Mouse (Mus musculus) neural tube, embryonic 15.5 days (tissue): Measurements from ENCODE around the gene Mfap1a. TPM values are rescaled to one million over a fixed set of nuclear protein-coding genes. Genes with fewer than 3 reads are reported as not detected.
"Not testable (repeated sequence)": the region's sequence is repeated elsewhere in the genome, so short reads cannot be mapped to it uniquely, and the experiment has no call there.

Experiments used
- ATAC-seq: fragments of 200-750 bp; cut with Nextera tagmentation; 2 replicates; pipeline ENCODE4 v1.8.0; 2017; ENCODE audit warnings: mild to moderate bottlenecking, moderate TSS enrichment, moderate library complexity; ENCODE audit not compliant: low FRiP score
- H3K27ac ChIP-seq: fragments of 300-500 bp; sonication (generic); replicated peaks from 2 replicates; pipeline ENCODE4 v1.5.1; 2015; ENCODE audit warnings: mild to moderate bottlenecking, inconsistent platforms
- H3K27me3 ChIP-seq: fragments of 300-500 bp; sonication (generic); replicated peaks from 2 replicates; pipeline ENCODE4 v1.6.1; 2015; ENCODE audit warnings: inconsistent platforms
- H3K36me3 ChIP-seq: fragments of 300-500 bp; sonication (generic); 2 replicates; pipeline ENCODE4 v1.6.1; 2015; ENCODE audit warnings: inconsistent platforms
- H3K4me1 ChIP-seq: fragments of 300-500 bp; sonication (generic); 2 replicates; pipeline ENCODE4 v1.6.1; 2015; ENCODE audit warnings: inconsistent platforms
- H3K4me2 ChIP-seq: fragments of 300-500 bp; sonication (generic); 2 replicates; pipeline ENCODE4 v1.6.1; 2015; ENCODE audit warnings: inconsistent platforms, mild to moderate bottlenecking, moderate library complexity
- H3K4me3 ChIP-seq: fragments of 300-500 bp; sonication (generic); replicated peaks from 2 replicates; pipeline ENCODE4 v1.5.1; 2015; ENCODE audit warnings: mild to moderate bottlenecking, inconsistent platforms
- H3K9ac ChIP-seq: fragments of 300-500 bp; sonication (generic); replicated peaks from 2 replicates; pipeline ENCODE4 v1.6.1; 2015; ENCODE audit warnings: mild to moderate bottlenecking, inconsistent platforms
- H3K9me3 ChIP-seq: fragments of 300-500 bp; sonication (generic); replicated peaks from 2 replicates; pipeline ENCODE4 v1.6.1; 2016; ENCODE audit warnings: inconsistent platforms
- WGBS: fragments of 180-500 bp; shearing (Covaris S2); methylation state at CpG from one replicate; pipeline ENCODE4 v1.1.7; 2015; ENCODE audit warnings: mixed read lengths; 5-methylcytosine and 5-hydroxymethylcytosine counted together
- polyA plus RNA-seq: library from polyadenylated mRNA; unstranded; fragments of >200 nt; fragmentation: Nextera tagmentation; extraction: Ambion mirVana; gene quantifications from 2 replicates; pipeline ENCODE4 v1.2.1, GENCODE M21; 2015

Mfap1a gene
- polyA plus RNA-seq, 1 experiment from 2014 or later = 27.8 TPM

- H3K4me2 ChIP-seq = no peak overlapping the region
- H3K4me3 ChIP-seq = no peak overlapping the region
- no peaks in the 10 kb centered on the region for H3K9me3 ChIP-seq
- H3K4me1 ChIP-seq = peaks cover 16% of the 10 kb centered on the region
- WGBS = 93% methylated on average over 8 of the region's 8 CpGs
- H3K36me3 ChIP-seq = no peaks in the 10 kb centered on the region
- H3K9ac ChIP-seq = no peak overlapping the region
- no peaks in the 10 kb centered on the region for H3K27me3 ChIP-seq
- no peak overlapping the region for H3K27ac ChIP-seq
- ATAC-seq = no peak
Measured at GRCm38 (mm10) chr2:121511401-121511800, 4.9 kb upstream of the Mfap1a start.

DNA sequence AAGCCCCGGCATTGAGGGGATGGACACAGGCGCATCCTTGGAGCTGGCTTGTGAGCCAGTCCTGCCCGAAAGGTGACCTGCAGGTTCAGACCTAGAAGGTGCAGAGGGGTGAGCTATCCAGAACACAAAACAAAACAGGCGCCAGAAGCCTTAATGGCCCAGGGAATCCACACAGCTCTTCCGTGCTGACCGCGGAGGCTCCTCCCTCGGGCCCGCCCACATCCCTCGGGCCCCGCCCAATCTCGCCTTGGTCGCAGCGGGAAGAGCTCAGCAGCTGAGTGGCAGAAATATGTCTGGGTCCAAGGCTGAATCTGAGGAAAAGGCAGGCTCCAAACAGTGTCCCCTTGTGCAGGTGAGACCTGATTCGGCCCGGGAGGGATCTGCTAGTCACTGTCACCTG, 3.1 kb upstream of the Mfap1a start:
- ATAC-seq = peak; percentile 65; the same call in 1 of the 2 replicates
- Histone ChIP-seq H3K9me3 (no peaks in the 10 kb centered on the region), H3K4me2 (peak overlapping the region; percentile 54), H3K9ac (0 out of 2 replicates have a peak overlapping the region, but pooled peaks have one; percentile 14), H3K27ac (no peak overlapping the region), H3K36me3 (no peaks in the 10 kb centered on the region), H3K4me1 (peaks cover 19% of the 10 kb centered on the region), H3K4me3 (peak overlapping the region; percentile 34), H3K27me3 (no peaks in the 10 kb centered on the region)
- 23% methylated on average over 16 of the region's 16 CpGs for WGBS

DNA sequence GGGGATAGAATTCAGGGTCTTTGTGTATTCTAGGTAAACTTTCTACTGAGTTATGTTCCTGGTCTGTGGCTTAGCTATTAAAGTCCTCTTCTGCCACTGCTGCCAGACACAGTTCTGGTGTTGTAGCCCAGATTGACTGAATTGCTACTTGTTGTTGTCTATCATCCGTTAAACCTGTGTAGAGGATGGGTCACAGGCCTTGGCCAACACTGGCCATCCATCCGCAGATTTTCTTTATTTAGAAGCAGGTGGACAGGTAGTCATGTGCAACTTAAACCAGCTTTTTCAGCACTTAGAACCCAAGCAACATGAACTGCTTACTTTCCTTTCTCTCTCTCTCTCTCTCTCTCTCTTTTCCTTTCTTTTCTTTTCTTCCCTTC, 1.5 kb upstream of the Mfap1a start:
- H3K9ac ChIP-seq = no peak overlapping the region
- peak overlapping the region; percentile 76 for H3K4me2 ChIP-seq
- H3K9me3 ChIP-seq = no peaks in the 10 kb centered on the region
- H3K4me3 ChIP-seq = peak overlapping the region; percentile 66; the same call in 1 of the 2 replicates
- ATAC-seq = no peak
- no peaks in the 10 kb centered on the region for H3K27me3 ChIP-seq
- H3K4me1 ChIP-seq = peaks cover 19% of the 10 kb centered on the region
- 0 out of 2 replicates have a peak, but pooled peaks cover 3% of the 10 kb centered on the region for H3K36me3 ChIP-seq
- no peak overlapping the region for H3K27ac ChIP-seq
- 82% methylated on average over 2 of the region's 2 CpGs for WGBS

GRCm38 (mm10) chr2:121507173-121507950, 897 bp upstream of the Mfap1a start:
- Histone ChIP-seq H3K9me3 (no peaks in the 10 kb centered on the region), H3K4me3 (peak overlapping the region; percentile 66), H3K4me1 (peaks cover 19% of the 10 kb centered on the region), H3K9ac (peak overlapping the region; percentile 74; the same call in 1 of the 2 replicates), H3K27me3 (no peaks in the 10 kb centered on the region), H3K4me2 (peak overlapping the region; percentile 76), H3K27ac (no peak overlapping the region), H3K36me3 (0 out of 2 replicates have a peak, but pooled peaks cover 4% of the 10 kb centered on the region)
- WGBS = 21% methylated on average over 12 of the region's 12 CpGs
- no peak for ATAC-seq

DNA sequence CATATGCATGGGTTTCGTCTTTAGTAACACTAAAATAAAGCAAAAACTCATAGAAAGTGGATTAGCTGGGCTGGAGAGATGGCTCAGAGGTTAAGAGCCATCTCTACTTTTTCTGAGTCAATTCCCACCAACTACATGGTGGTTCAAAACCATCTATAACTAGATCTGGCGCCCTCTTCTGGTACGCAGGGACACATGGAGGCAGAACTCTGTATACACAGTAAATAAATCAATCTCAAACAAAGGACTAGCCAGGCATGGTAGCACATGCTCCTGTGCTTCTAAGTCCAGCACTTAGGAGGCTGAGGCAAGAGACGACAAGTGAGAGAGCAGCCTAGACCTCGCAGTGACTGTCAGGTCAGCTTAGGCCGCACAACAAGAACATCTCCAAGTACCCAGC, 4.9 kb downstream of the Mfap1a start:
- not testable (repeated sequence) for H3K36me3 ChIP-seq, H3K9ac ChIP-seq, H3K4me2 ChIP-seq, H3K4me3 ChIP-seq, H3K27me3 ChIP-seq, H3K9me3 ChIP-seq, H3K27ac ChIP-seq, H3K4me1 ChIP-seq, ATAC-seq
- WGBS = 81% methylated on average over 2 of the region's 6 CpGs

DNA sequence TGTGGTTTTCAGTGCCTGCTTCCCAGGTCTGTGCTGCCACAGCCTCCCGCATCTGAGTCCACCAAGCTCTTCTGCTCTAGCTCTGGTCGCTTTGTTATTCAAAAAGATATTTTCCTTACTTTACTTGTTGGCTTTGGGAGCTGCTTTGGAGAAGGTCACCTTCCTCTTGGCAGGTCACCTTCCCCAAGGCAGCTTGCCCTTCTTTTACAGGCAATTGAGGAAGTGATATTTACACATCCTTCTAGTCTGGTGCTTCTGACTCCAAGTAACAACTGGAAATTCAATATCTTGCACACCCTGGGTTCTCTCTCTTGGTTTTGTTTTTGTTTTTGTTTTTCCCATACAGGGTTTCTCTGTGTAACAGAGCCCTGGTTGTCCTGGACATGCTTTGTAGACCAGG, 22.1 kb downstream of the Mfap1a start:
- ATAC-seq, H3K4me3 ChIP-seq, H3K9me3 ChIP-seq, H3K4me2 ChIP-seq, H3K36me3 ChIP-seq, H3K9ac ChIP-seq, H3K27ac ChIP-seq, H3K4me1 ChIP-seq, H3K27me3 ChIP-seq: not testable (repeated sequence)
- 78% methylated on average over 2 of the region's 2 CpGs for WGBS

DNA sequence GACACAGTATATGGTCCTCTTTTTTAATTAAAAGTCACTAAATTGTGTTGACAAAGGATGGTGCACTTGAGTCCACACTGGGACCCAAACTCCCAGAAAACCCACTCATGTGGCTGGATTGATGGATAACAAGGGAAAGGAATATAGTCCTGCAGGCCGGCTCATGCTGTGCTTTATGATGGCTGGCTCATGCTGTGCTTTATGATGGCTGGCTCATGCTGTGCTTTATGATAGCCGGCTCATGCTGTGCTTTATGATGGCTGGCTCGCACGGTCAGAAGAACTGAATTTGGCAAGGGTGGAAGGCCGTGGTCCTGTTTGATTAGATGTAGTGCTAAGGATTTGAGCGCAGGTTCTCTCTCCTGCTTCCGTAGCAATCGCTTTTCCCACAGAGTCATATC, 22.9 kb downstream of the Mfap1a start:
- no peak for ATAC-seq
- no peaks in the 10 kb centered on the region for H3K36me3 ChIP-seq
- peaks cover 9% of the 10 kb centered on the region for H3K4me1 ChIP-seq
- no peak overlapping the region for H3K27ac ChIP-seq
- H3K27me3 ChIP-seq = no peaks in the 10 kb centered on the region
- no peaks in the 10 kb centered on the region for H3K9me3 ChIP-seq
- no peak overlapping the region for H3K4me3 ChIP-seq
- H3K4me2 ChIP-seq = no peak overlapping the region
- no peak overlapping the region for H3K9ac ChIP-seq
- WGBS = 15% methylated on average over 8 of the region's 8 CpGs

- not testable (repeated sequence) for H3K36me3 ChIP-seq, H3K9ac ChIP-seq, ATAC-seq, H3K4me1 ChIP-seq, H3K9me3 ChIP-seq, H3K4me3 ChIP-seq, H3K4me2 ChIP-seq, H3K27ac ChIP-seq, H3K27me3 ChIP-seq
- 88% methylated on average over 13 of the region's 13 CpGs for WGBS
Measured at GRCm38 (mm10) chr2:121480916-121481315, 25.5 kb downstream of the Mfap1a start.

DNA sequence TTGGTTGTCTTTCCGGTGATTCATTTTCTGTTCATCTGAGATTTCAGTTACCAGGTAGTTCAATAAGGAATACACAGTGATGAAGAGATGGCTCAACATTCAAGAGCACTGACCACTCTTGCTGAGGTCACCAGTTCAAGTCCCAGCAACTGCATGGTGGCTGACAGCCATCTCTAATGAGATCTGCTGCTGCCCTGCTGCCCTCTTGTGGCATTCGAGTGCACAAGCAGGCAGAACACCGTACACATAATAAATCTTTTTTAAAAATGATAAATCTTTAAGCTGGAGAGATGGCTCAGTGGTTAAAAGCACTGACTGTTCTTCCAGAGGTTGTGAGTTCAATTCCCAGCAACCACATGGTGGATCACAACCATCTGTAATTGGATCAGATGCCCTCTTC, 26.0 kb downstream of the Mfap1a start:
- H3K9me3 ChIP-seq = no peaks in the 10 kb centered on the region
- H3K4me3 ChIP-seq = no peak overlapping the region
- no peak overlapping the region for H3K9ac ChIP-seq
- no peak overlapping the region for H3K27ac ChIP-seq
- no peaks in the 10 kb centered on the region for H3K36me3 ChIP-seq
- ATAC-seq = no peak
- H3K4me2 ChIP-seq = no peak overlapping the region
- peaks cover 9% of the 10 kb centered on the region for H3K4me1 ChIP-seq
- H3K27me3 ChIP-seq = no peaks in the 10 kb centered on the region
- WGBS = 64% methylated on average over 3 of the region's 3 CpGs

DNA sequence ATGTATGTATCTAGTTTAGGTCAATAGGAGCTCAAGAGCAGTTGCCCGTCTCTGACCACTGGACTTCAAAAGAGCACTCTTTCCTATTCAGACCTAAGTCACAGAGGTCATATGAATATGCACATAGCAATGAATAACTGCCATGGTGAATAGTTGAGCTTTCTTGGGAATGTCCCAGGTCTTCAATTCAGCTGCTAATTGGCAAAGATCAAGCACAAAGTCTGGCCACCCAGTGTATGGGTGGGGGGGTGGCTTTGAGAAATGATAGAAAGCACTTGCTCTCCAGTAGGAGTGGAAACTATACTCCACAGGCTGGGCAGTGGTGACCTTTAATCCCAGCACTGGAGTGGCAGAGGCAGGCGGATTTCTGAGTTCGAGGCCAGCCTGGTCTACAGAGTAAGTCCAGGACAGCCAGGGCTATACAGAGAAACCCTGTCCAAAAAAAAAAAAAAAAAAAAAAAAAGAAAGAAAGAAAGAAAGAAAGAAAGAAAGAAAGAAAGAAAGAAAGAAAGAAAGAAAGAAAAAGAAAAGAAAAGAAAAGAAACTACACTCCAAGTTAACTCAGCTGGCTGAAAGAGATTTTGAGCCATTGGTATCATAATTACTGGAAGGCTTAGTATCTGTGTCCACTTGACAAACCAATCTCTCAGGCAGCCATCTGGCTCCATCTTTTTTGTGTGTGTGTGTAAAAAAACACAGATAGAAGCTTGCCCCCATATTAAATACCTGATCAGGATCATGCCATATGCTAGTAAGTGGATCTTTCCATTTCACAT, 28.8 kb downstream of the Mfap1a start:
- Histone ChIP-seq H3K9ac (no peak overlapping the region), H3K9me3 (no peaks in the 10 kb centered on the region), H3K27me3 (no peaks in the 10 kb centered on the region), H3K4me2 (no peak overlapping the region), H3K4me1 (peaks cover 10% of the 10 kb centered on the region), H3K36me3 (no peaks in the 10 kb centered on the region), H3K27ac (no peak overlapping the region), H3K4me3 (no peak overlapping the region)
- ATAC-seq = no peak
- WGBS = 80% methylated on average over 3 of the region's 3 CpGs

DNA sequence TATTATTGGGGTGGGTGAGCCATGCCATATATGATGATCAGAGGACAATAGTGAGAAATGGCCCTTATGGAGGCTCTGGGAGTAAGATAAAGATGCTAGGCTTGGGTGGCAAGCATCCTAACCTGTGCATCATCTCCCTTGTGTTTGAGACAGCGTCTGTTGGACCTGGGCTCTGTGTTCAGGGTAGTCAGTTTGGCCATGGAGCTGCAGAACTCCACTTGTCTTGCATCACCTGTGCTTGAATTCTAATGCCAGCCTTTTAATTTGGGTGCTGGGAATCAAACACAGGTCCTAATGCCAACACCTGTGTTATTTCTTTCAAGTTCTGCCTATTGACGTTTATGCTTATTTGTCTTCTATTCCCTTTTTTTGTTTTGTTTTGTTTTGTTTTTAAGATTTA, 31.2 kb downstream of the Mfap1a start:
- peaks cover 14% of the 10 kb centered on the region for H3K4me1 ChIP-seq
- 95% methylated on average over 2 of the region's 2 CpGs for WGBS
- not testable (repeated sequence) for H3K27ac ChIP-seq, H3K9me3 ChIP-seq, ATAC-seq, H3K27me3 ChIP-seq, H3K4me3 ChIP-seq, H3K4me2 ChIP-seq, H3K36me3 ChIP-seq, H3K9ac ChIP-seq

DNA sequence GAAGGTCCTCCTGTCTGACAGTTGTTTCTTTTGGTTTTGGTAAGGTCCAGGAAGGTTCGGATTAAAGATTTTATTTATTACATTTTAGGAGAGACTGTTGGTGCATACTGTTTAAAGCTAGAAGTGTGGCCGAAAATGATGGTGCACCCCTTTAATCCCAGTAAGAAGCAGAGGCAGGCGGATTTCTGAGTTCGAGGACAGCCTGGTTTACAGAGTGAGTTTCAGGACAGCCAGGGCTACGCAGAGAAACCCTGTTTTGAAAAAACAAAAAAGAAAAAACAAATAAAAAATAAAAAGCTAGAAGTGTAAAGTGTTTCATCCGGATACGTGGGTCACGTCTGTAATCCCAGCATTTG, 32.3 kb downstream of the Mfap1a start:
- H3K9ac ChIP-seq = 0 out of 2 replicates have a peak overlapping the region, but pooled peaks have one; percentile 71
- H3K4me1 ChIP-seq = peaks cover 14% of the 10 kb centered on the region
- 0 out of 2 replicates have a peak, but pooled peaks cover 5% of the 10 kb centered on the region for H3K36me3 ChIP-seq
- H3K27ac ChIP-seq = peak overlapping the region; percentile 72
- peak overlapping the region; percentile 79 for H3K4me2 ChIP-seq
- H3K4me3 ChIP-seq = peak overlapping the region; percentile 64
- no peaks in the 10 kb centered on the region for H3K27me3 ChIP-seq
- WGBS = 34% methylated on average over 8 of the region's 8 CpGs
- ATAC-seq = no peak
- no peaks in the 10 kb centered on the region for H3K9me3 ChIP-seq
